Mouse (Mus musculus) heart, embryonic 16.5 days (tissue): ENCODE data around the gene Traf2. TPM values are rescaled to one million over a fixed set of nuclear protein-coding genes. Genes with fewer than 3 reads are reported as not detected.
A peak's percentile ranks its signal among the peaks of the same experiment; 100 is the strongest.
"Not testable (repeated sequence)": the region's sequence is repeated elsewhere in the genome, so short reads cannot be mapped to it uniquely, and the experiment has no call there.

Experiments used
- ATAC-seq: fragments of 200-750 bp; cut with Nextera tagmentation; replicated peaks from 2 replicates; pipeline ENCODE4 v1.8.0; 2017; ENCODE audit warnings: moderate number of reproducible peaks; ENCODE audit not compliant: insufficient read depth, low FRiP score; ENCODE audit errors: extremely low read depth
- H3K27ac ChIP-seq: fragments of 300-500 bp; sonication (generic); 2 replicates; pipeline ENCODE4 v1.5.1; 2014; ENCODE audit warnings: mild to moderate bottlenecking, low read length, control low read depth, moderate library complexity
- H3K27me3 ChIP-seq: fragments of 300-500 bp; sonication (generic); 2 replicates; pipeline ENCODE4 v1.6.1; 2014; ENCODE audit warnings: low read length, mixed read lengths; ENCODE audit not compliant: control insufficient read depth, insufficient read depth
- H3K36me3 ChIP-seq: fragments of 300-500 bp; sonication (generic); 2 replicates; pipeline ENCODE4 v1.6.1; 2014; ENCODE audit not compliant: control insufficient read depth, insufficient read depth
- H3K4me1 ChIP-seq: fragments of 300-500 bp; sonication (generic); 2 replicates; pipeline ENCODE4 v1.6.1; 2014; ENCODE audit warnings: low read length, mixed read lengths; ENCODE audit not compliant: control insufficient read depth, insufficient read depth
- H3K4me2 ChIP-seq: fragments of 300-500 bp; sonication (generic); 2 replicates; pipeline ENCODE4 v1.6.1; 2014; ENCODE audit warnings: low read depth, mild to moderate bottlenecking, control low read depth, low read length
- H3K4me3 ChIP-seq: fragments of 300-500 bp; sonication (generic); 2 replicates; pipeline ENCODE4 v1.5.1; 2014; ENCODE audit warnings: mild to moderate bottlenecking, control low read depth, low read length
- H3K9ac ChIP-seq: fragments of 300-500 bp; sonication (generic); 2 replicates; pipeline ENCODE4 v1.6.1; 2014; ENCODE audit warnings: low read length, control low read depth
- H3K9me3 ChIP-seq: fragments of 300-500 bp; sonication (generic); replicated peaks from 2 replicates; pipeline ENCODE4 v1.6.1; 2016; ENCODE audit warnings: low read length; ENCODE audit not compliant: control insufficient read depth
- WGBS: fragments of 180-500 bp; shearing (Covaris S2); extraction: QIAGEN DNeasy Blood & Tissue Kit; methylation state at CpG from one replicate; pipeline ENCODE4 v1.1.7; 2014; 5-methylcytosine and 5-hydroxymethylcytosine counted together
- polyA plus RNA-seq: library from polyadenylated mRNA; unstranded; fragments of >200 nt; fragmentation: Nextera tagmentation; extraction: Ambion mirVana; gene quantifications from 2 replicates; pipeline ENCODE4 v1.2.1, GENCODE M21; 2015

The Traf2 gene
- polyA plus RNA-seq, 1 experiment from 2014 or later, result 27.3 TPM

DNA sequence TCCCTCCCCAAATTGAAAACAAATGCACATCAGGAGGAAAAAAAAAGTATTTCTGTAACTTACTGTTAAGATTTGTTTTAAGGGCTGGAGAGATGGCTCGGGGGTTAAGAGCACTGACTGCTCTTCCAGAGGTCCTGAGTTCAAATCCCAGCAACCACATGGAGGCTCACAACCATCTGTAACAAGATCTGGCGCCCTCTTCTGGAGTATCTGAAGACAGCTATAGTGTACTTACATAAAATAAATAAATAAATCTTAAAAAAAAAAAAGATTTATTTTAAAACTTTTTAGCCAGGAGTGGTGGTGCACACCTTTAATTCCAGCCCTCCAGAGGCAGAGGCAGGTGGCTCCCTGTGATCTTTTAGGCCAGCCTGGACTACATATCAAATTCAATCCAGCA, 8.7 kb upstream of the Traf2 start:
- H3K4me2 ChIP-seq, H3K4me3 ChIP-seq, ATAC-seq, H3K27ac ChIP-seq, H3K27me3 ChIP-seq, H3K36me3 ChIP-seq, H3K9ac ChIP-seq, H3K9me3 ChIP-seq: not testable (repeated sequence)
- WGBS, result 57% methylated on average over 2 of the region's 2 CpGs
- peaks cover 18% of the 10 kb centered on the region for H3K4me1 ChIP-seq

DNA sequence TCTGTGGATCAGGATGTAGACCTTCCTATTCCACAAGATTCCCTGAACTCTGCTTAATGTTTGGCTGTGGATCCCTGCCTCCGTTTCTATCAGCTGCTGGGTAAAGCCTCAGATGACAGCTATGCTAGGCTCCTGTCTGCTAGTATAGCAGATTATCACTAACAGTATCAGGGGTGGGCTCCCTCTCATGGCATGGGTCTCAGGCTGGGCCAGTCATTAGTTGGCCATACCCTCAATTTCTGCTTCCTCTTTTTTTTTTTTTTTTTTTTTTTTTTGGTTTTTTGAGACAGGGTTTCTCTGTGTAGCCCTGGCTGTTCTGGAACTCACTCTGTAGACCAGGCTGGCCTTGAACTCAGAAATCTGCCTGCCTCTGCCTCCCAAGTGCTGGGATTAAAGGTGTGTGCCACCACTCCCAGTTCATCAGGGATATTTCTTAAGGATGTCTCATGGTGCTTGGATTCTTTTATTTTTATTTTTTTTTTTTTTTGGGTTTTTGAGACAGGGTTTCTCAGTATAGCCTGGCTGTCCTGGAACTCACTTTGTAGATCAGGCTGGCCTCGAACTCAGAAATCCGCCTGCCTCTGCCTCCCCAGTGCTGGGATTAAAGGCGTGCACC, 6.5 kb upstream of the Traf2 start:
- not testable (repeated sequence) for ATAC-seq, H3K27ac ChIP-seq, H3K36me3 ChIP-seq, H3K4me2 ChIP-seq, H3K4me3 ChIP-seq, H3K9me3 ChIP-seq, H3K27me3 ChIP-seq, H3K4me1 ChIP-seq, H3K9ac ChIP-seq
- 80% methylated on average over 4 of the region's 4 CpGs for WGBS

DNA sequence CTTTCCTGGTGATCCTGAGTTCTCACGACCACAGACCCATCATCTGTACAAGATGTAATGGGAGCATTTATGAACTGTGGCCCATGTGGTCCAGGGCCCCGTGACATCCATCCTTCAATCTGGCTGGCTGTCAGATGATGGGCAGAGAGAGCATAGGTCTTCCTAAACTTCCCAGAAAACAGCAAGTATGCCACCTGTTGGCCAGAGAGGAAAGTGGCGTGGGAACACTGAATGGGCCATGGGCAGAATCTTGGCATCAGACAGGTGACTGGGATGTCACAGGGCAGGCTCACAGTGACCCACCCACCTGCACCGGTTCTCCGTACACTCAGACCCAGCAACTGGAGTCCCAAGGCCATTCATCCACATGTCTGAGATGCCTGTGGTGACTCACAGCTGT, 4.4 kb upstream of the Traf2 start:
- ATAC-seq, result no peak
- 24% methylated on average over 5 of the region's 5 CpGs for WGBS
- no peak overlapping the region for H3K4me3 ChIP-seq
- H3K4me2 ChIP-seq, result no peak overlapping the region
- H3K9ac ChIP-seq, result no peak overlapping the region
- H3K27ac ChIP-seq, result no peak overlapping the region
- H3K27me3 ChIP-seq, result no peaks in the 10 kb centered on the region
- H3K9me3 ChIP-seq, result no peaks in the 10 kb centered on the region
- H3K4me1 ChIP-seq, result no peaks in the 10 kb centered on the region
- no peaks in the 10 kb centered on the region for H3K36me3 ChIP-seq

DNA sequence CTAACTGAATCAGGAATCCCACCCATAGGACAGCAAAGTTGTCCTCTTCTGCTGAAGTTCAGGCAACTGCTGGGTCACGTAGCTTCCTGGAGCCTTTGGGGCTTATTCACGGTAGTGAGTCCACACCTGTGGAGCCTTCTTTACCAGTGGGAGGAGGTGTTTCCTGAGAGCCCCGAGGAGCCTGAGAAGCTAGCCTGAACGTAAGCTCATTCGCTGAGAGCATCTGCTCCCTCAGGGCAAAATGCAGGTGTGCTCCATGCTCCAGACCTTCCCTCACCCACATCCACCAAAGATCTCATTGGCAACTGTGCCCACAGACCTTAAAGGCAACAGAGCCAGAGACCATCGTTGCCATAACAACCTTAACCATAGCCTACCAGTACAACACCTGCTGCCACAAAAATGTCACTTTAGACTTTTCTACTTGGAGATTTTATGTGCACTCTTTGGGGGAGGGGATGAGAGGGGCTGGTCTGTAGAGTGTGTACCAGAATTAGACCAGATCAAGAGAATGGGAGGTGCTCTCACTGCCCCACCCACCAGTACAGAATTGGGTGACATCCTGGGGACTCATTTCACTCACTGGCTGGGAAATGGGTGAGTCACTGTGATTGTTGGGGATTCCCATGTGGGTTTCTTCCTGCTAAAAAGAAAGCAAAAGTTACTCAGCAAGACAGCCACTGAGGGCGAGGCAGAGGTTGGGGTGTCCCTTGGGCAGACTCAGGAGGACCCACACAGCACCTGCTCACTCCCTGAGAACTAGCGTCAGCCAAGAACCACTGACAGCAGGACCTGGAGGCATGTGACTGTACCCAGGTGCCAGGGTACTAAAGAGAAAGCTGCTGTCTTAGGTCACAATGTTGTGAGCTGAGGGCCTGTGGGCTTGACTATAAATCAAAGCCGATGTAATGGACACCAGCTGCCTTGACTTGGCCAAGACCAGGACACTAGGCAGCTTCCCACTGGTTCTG, 2.6 kb upstream of the Traf2 start:
- Histone ChIP-seq H3K27me3 (no peaks in the 10 kb centered on the region), H3K4me3 (no peak overlapping the region), H3K9ac (no peak overlapping the region), H3K27ac (no peak overlapping the region; the same call in 1 of the 2 replicates), H3K36me3 (no peaks in the 10 kb centered on the region), H3K4me2 (no peak overlapping the region), H3K4me1 (peaks cover 4% of the 10 kb centered on the region), H3K9me3 (no peaks in the 10 kb centered on the region)
- 0 out of 2 replicates have a peak, but pooled peaks have one; percentile 1 for ATAC-seq
- 48% methylated on average over 9 of the region's 9 CpGs for WGBS

DNA sequence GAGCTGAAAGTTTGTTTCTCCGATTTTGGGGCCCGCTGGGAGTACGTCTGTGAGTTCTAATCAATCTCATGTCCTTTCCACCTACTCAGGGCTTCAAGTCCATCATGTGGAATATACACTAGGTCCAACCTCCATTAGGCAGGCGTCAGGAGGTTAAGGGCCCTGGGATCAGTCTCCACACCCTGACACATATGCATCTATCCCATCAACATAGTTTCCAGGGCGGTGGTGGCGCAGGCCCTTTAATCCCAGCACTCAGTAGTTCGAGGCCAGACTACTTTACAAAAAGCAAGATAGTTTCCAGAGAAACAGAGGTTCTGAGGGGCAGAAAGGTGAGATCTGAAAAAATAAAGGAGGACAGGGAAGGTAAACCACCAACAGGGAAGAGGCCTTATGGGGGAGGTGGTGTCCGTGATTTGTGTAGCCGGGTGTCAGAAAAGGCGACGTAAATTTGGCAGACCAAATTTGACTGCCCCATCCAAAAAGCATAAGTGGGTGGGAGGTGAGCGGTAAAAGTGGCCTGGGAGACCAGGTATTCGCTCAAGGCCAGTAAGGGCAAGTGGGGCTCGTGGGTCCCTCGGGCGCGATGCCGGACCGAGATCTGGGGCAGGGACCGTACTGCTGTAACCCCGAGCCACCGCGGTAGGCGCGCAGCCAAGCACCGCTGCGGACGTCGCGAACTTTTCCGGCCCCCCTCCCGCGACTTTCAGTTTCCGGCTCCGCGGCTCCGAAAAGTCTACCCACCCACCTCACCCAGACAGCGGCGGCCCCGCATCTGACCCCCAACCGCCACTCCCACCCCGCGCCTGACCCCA, 537 bp downstream of the Traf2 start:
- 7% methylated on average over 41 of the region's 43 CpGs for WGBS
- Histone ChIP-seq H3K27me3 (no peaks in the 10 kb centered on the region), H3K9ac (peak overlapping the region; percentile 90), H3K4me1 (peaks cover 4% of the 10 kb centered on the region), H3K4me3 (peak overlapping the region; percentile 82), H3K27ac (peak overlapping the region; percentile 77), H3K4me2 (peak overlapping the region; percentile 67), H3K36me3 (no peaks in the 10 kb centered on the region), H3K9me3 (no peaks in the 10 kb centered on the region)
- ATAC-seq, result peak; percentile 69

DNA sequence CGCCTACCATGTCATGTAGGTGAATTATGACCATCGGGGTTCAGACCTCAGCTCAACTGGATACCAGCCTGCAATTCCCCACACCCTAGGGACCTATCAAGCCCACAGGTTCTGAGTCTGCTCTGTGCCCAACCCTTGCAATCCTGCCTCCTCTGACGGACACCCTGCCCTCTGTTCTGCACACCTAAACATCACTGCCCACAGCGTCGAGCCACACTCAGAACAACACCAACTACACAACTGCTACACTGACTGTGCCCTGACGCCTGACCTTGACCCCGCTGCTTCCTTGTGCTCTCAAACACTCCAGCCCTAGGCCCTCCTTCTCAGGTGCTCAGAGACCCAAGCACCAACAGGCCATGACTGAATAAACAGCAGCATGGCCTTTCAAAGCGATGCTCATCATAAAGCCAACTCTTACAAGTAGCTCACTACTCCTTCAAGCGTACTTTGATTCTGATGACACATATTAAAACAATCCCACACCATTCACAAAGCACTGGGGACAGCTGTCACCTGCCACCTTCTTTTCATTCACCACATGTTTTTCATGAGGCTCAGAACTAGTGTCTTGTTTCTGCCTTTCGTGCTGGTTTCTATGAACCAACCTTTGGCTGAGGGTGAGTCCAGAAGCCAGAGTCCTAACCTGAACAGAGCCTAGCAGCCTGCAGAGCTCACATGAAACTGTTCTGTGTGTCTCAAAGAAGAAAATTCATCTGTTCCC, 4.9 kb downstream of the Traf2 start:
- no peak overlapping the region for H3K27ac ChIP-seq
- no peaks in the 10 kb centered on the region for H3K27me3 ChIP-seq
- 83% methylated on average over 10 of the region's 10 CpGs for WGBS
- no peaks in the 10 kb centered on the region for H3K9me3 ChIP-seq
- peaks cover 10% of the 10 kb centered on the region for H3K36me3 ChIP-seq
- peaks cover 4% of the 10 kb centered on the region for H3K4me1 ChIP-seq
- no peak overlapping the region for H3K9ac ChIP-seq
- no peak overlapping the region for H3K4me3 ChIP-seq
- H3K4me2 ChIP-seq, result no peak overlapping the region
- no peak for ATAC-seq

DNA sequence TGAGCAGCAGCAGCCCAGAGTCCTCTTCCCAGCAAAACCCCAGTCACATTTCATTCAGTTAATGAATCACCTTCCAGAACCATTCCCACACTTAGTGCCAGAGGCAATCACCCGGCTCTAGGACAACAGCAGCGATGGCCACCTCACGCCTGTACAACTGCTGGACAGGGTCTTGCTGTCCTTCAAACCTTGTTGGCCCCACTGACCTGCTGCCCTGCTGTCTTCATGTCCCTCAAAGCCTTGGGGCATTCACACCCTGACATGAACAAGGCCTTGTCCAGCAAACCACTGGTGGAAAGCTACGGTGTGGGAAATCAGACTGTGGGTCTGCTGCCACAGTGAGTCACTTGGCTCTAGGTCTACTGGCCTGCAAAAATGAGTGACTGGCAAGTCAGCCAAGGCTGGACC, 6.2 kb downstream of the Traf2 start:
- Histone ChIP-seq H3K9ac (no peak overlapping the region), H3K4me3 (no peak overlapping the region), H3K4me1 (peaks cover 2% of the 10 kb centered on the region), H3K9me3 (no peaks in the 10 kb centered on the region), H3K4me2 (no peak overlapping the region), H3K27me3 (no peaks in the 10 kb centered on the region), H3K27ac (no peak overlapping the region), H3K36me3 (peaks cover 14% of the 10 kb centered on the region)
- no peak for ATAC-seq
- WGBS, result 92% methylated on average over 4 of the region's 4 CpGs

DNA sequence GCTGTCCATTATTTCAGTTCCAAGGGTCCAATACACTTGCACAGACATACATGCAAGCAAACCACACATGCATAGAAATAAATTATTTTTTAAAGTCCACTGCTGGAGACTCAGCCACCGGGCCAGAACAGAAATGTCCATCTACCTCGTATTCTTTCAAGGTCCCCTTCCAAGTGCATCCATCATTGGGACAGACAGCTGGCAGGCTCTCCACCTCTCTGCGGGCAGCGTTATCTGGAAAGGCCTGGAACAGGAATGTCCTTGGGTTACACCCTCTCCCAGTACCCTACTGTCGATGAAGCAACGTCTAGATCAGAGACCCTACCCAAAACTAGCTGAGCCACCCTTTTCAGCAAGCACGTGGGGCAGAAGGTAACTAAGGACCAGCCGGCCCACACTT, 10.2 kb downstream of the Traf2 start:
- no peaks in the 10 kb centered on the region for H3K27me3 ChIP-seq
- no peak overlapping the region for H3K4me3 ChIP-seq
- no peak overlapping the region for H3K27ac ChIP-seq
- 53% methylated on average over 8 of the region's 8 CpGs for WGBS
- no peak for ATAC-seq
- H3K9ac ChIP-seq, result no peak overlapping the region
- peaks cover 4% of the 10 kb centered on the region for H3K4me1 ChIP-seq
- no peak overlapping the region for H3K4me2 ChIP-seq
- H3K9me3 ChIP-seq, result no peaks in the 10 kb centered on the region
- H3K36me3 ChIP-seq, result peaks cover 20% of the 10 kb centered on the region
